Mouse (Mus musculus) bone marrow macrophage, adult 2 months (primary cell): ENCODE data around the gene Tmem38b. TPM values are rescaled to one million over a fixed set of nuclear protein-coding genes. Genes with fewer than 3 reads are reported as not detected.
"Not testable (repeated sequence)": the region's sequence is repeated elsewhere in the genome, so short reads cannot be mapped to it uniquely, and the experiment has no call there.

Experiments used
- H3K27ac ChIP-seq: 2 replicates; pipeline ENCODE4 v1.5.1; 2012; ENCODE audit warnings: low read depth, low read length; ENCODE audit not compliant: insufficient read depth
- H3K4me1 ChIP-seq: 2 replicates; pipeline ENCODE4 v1.6.1; 2012; ENCODE audit warnings: low read length; ENCODE audit not compliant: control insufficient read depth, insufficient read depth
- H3K4me3 ChIP-seq: 2 replicates; pipeline ENCODE4 v1.5.1; 2012; ENCODE audit warnings: mild to moderate bottlenecking, low read length, moderate library complexity; ENCODE audit not compliant: insufficient read depth
- CTCF ChIP-seq: IDR thresholded peaks from 2 replicates; pipeline ENCODE4 v1.5.1; 2012; ENCODE audit warnings: low read depth, mild to moderate bottlenecking, low read length, moderate library complexity
- POLR2A ChIP-seq: IDR thresholded peaks from 2 replicates; pipeline ENCODE4 v1.6.1; 2012; ENCODE audit warnings: mild to moderate bottlenecking, low read depth, low read length, borderline replicate concordance
- polyA plus RNA-seq: library from polyadenylated mRNA; stranded (reverse); fragments of >200 nt; gene quantifications from 2 replicates; pipeline ENCODE4 v1.2.4, GENCODE M21; 2012; ENCODE audit not compliant: missing spikeins, insufficient read depth, insufficient read length

Gene Tmem38b
- polyA plus RNA-seq, 1 experiment = 77.8 TPM

DNA sequence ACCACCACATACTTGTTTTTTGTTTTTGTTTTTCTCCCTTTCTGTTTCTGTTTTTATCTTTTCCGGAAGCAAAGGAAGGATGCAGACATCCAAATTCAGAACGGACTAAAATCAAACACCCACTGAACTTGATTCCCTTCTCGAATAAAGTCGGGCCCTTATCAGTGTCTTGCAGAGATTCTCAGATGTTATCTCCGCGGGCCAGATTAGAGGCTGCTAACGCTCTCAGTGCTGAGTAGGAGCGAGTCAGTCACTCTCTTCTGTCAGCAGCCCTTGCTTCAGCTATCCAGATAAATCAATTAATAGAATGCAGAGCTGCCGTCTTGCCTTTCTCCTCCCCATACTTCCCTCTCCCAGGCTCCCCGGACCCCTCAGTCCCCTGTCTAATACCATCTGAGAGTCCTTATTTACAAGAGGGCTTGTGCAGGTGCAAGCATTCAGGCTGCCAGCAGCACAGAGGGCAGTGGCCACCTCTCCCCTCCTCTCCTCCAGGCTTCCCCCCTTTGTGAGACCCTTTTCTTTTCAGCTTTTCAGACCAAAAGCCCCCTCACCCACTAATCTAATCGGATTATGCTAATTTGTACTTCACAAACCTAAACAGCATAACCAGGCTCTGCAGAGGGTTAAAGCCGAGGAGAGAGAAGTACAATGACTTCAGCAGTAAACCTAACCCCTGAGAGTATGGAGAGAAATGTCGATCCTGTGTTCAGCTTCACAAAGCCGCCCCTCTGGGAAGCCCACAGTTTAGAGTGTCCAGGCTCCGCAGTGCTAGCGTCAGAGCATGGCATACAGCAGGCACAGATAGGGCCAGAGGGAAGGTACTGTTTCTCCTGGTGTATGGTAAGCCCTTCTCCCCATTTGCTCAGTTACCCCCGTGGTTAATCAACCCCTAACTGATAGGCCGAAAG, 28.7 kb upstream of the Tmem38b start:
- TF ChIP-seq POLR2A (no peak), CTCF (no peak)
- H3K4me3 ChIP-seq = no peak overlapping the region
- peaks cover 71% of the 10 kb centered on the region for H3K4me1 ChIP-seq
- peak overlapping the region; percentile 96 for H3K27ac ChIP-seq

- Histone ChIP-seq H3K4me3 (no peak overlapping the region), H3K4me1 (peaks cover 57% of the 10 kb centered on the region), H3K27ac (peak overlapping the region; percentile 96)
- TF ChIP-seq CTCF = no peak
- TF ChIP-seq POLR2A = no peak
Measured at GRCm38 (mm10) chr4:53798896-53799676, 26.8 kb upstream of the Tmem38b start.

DNA sequence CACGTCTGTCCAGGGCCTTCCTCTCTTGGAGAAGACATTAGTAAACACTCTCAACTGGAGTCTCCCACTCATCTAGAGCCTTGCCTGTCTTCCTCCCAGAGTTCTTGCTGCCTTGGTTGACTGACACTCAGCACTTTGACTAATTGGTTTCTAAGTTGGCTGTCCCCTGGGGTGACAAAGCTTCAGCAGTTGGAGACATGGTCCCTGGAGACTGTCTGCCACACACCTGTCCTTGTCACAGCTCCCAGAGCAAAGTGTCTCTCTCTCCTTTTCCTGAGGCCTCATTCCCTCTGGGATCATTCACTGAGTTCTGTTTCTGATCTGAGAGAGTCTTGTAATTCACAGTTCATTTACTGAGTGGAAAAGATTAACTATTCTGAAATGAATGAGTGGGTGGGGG, 26.1 kb upstream of the Tmem38b start:
- Histone ChIP-seq H3K27ac (peak overlapping the region; percentile 96), H3K4me1 (peaks cover 52% of the 10 kb centered on the region), H3K4me3 (no peak overlapping the region)
- TF ChIP-seq POLR2A = no peak
- TF ChIP-seq CTCF = no peak

- peaks cover 17% of the 10 kb centered on the region for H3K4me1 ChIP-seq
- not testable (repeated sequence) for H3K27ac ChIP-seq, H3K4me3 ChIP-seq
Measured at GRCm38 (mm10) chr4:53803674-53804073, 22.2 kb upstream of the Tmem38b start.

DNA sequence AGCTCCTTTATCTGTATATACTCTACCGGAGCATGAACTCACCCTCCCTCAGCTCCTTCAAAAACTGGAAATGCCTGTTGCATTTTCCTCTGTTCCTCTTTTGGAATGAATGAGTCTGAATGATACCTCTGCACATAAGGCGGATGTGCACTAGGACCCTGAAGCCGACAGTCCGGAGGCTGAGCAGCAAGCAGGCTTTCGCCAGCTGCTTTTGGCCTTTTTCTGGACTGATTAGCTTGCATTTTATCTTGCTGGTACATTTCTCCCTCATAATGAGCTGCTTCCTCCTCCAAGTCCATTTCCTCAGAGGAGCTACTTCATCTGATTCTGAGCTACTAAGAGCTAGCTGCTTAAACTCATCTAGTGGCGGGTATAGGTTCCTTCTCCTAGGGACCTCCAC, 19.4 kb upstream of the Tmem38b start:
- not testable (repeated sequence) for H3K4me3 ChIP-seq, H3K4me1 ChIP-seq, H3K27ac ChIP-seq

GRCm38 (mm10) chr4:53818320-53818719, 7.5 kb upstream of the Tmem38b start:
- no peak for TF ChIP-seq CTCF
- no peak for TF ChIP-seq POLR2A

GRCm38 (mm10) chr4:53823697-53824096, 2.1 kb upstream of the Tmem38b start:
- H3K4me1 ChIP-seq = peaks cover 26% of the 10 kb centered on the region
- TF ChIP-seq POLR2A (no peak), CTCF (no peak)
- H3K27ac ChIP-seq = peak overlapping the region; percentile 41
- peak overlapping the region; percentile 2; the same call in 1 of the 2 replicates for H3K4me3 ChIP-seq

More at GRCm38 (mm10) chr4:53818320-53818719, 7.5 kb upstream of the Tmem38b start:
- H3K4me1 ChIP-seq = peaks cover 8% of the 10 kb centered on the region
- no peak overlapping the region for H3K27ac ChIP-seq
- no peak overlapping the region for H3K4me3 ChIP-seq

GRCm38 (mm10) chr4:53824831-53825230, 1.0 kb upstream of the Tmem38b start:
- H3K4me1 ChIP-seq = peaks cover 28% of the 10 kb centered on the region
- TF ChIP-seq CTCF (no peak), POLR2A (no peak)
- no peak overlapping the region for H3K27ac ChIP-seq
- no peak overlapping the region for H3K4me3 ChIP-seq

- no peak for TF ChIP-seq POLR2A
- TF ChIP-seq CTCF = no peak
- H3K4me3 ChIP-seq = peak overlapping the region; percentile 95
- H3K27ac ChIP-seq = peak overlapping the region; percentile 86
- H3K4me1 ChIP-seq = peaks cover 36% of the 10 kb centered on the region
Measured at GRCm38 (mm10) chr4:53826641-53827248, 900 bp downstream of the Tmem38b start.

DNA sequence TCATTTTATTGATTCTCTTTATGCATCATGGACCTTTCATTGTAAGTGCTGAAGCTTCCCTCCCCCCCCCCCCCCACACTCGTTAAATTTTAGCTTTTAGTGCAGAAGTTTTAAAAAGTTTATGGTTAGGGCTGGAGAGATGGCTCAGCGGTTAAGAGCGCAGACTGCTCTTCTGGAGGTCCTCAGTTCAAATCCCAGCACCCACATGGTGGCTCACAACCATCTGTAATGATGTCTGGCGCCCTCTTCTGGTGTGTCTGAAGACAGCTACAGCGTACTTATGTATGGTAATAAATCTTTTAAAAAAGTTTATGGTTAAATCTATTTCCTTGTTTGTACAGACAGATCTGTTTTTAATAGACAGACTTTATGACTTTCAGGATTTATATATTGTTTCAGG, 2.0 kb downstream of the Tmem38b start:
- Histone ChIP-seq H3K4me3 (no peak overlapping the region), H3K4me1 (peaks cover 36% of the 10 kb centered on the region), H3K27ac (no peak overlapping the region)
- TF ChIP-seq CTCF = peak; percentile 55; the same call in 1 of the 2 replicates
- no peak for TF ChIP-seq POLR2A
